8 mouse cellular contexts compared by ENCODE assay signal in the genomic region with DNA sequence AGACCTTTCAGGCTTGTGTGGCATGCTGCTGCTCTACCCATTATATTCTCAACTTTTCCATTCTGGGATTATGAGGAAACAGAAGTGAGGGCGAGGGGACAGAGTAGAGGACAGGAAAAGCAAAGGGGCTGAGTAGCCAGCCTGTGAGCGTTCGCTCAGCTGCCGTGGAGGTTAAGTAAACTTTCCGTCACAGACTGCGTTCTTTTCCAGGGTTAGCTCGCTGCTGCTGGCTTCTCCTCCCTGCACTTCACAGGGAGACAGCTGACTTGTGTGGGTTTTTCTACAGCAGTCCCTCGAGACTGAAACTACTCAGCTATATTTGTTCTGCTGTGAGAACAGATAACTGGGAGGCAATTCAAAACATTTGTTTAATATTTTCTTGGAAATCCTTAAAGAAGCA. TPM values are rescaled to one million over a fixed set of nuclear protein-coding genes. Genes with fewer than 3 reads are reported as not detected.
A peak's percentile ranks its signal among the peaks of the same experiment; 100 is the strongest.
DNase-seq lines count a peak whose midpoint lies in the region; ATAC-seq and TF ChIP-seq lines count a peak whose summit lies in the region.

No protein-coding gene starts in this region.

- H3K4me3 ChIP-seq in embryonic facial prominence, embryonic 13.5 days = no peak overlapping the region
- no peak overlapping the region for H3K4me3 ChIP-seq in hindbrain, embryonic 16.5 days (ENCODE audit: low read length)
- H3K4me3 ChIP-seq in midbrain, postnatal 0 days (ENCODE audit: low read depth, low read length) = no peak overlapping the region
- no peak overlapping the region for H3K4me3 ChIP-seq in forebrain, embryonic 11.5 days (ENCODE audit: low read depth, low read length)

- 0 out of 2 replicates have a peak, but pooled peaks cover 4% of the 10 kb centered on the region for H3K36me3 ChIP-seq in embryonic facial prominence, embryonic 13.5 days
- H3K36me3 ChIP-seq in hindbrain, embryonic 16.5 days (ENCODE audit: control insufficient read depth, insufficient read depth, low read length) = no peaks in the 10 kb centered on the region
- no peaks in the 10 kb centered on the region for H3K36me3 ChIP-seq in midbrain, postnatal 0 days (ENCODE audit: insufficient read depth, low read length)
- H3K36me3 ChIP-seq in forebrain, embryonic 11.5 days (ENCODE audit: control insufficient read depth, insufficient read depth, low read length) = no peaks in the 10 kb centered on the region

- H3K27me3 ChIP-seq in embryonic facial prominence, embryonic 13.5 days = no peaks in the 10 kb centered on the region
- H3K27me3 ChIP-seq in hindbrain, embryonic 16.5 days (replicated peaks; ENCODE audit: control insufficient read depth, insufficient read depth, low read length) = no peaks in the 10 kb centered on the region
- no peaks in the 10 kb centered on the region for H3K27me3 ChIP-seq in midbrain, postnatal 0 days (ENCODE audit: insufficient read depth, low read length)
- H3K27me3 ChIP-seq in forebrain, embryonic 11.5 days (ENCODE audit: control insufficient read depth, insufficient read depth, low read length) = no peaks in the 10 kb centered on the region

- H3K4me1 ChIP-seq in embryonic facial prominence, embryonic 13.5 days = peaks cover 19% of the 10 kb centered on the region
- H3K4me1 ChIP-seq in hindbrain, embryonic 16.5 days (ENCODE audit: control insufficient read depth, insufficient read depth, low read depth, low read length) = peaks cover 12% of the 10 kb centered on the region
- no peaks in the 10 kb centered on the region for H3K4me1 ChIP-seq in midbrain, postnatal 0 days (ENCODE audit: insufficient read depth, low read length)
- H3K4me1 ChIP-seq in forebrain, embryonic 11.5 days (replicated peaks; ENCODE audit: control insufficient read depth, insufficient read depth, low read length) = peaks cover 8% of the 10 kb centered on the region

- no peak overlapping the region for H3K27ac ChIP-seq in embryonic facial prominence, embryonic 13.5 days
- H3K27ac ChIP-seq in hindbrain, embryonic 16.5 days (ENCODE audit: low read depth, low read length) = 0 out of 2 replicates have a peak overlapping the region, but pooled peaks have one; percentile 12
- no peak overlapping the region for H3K27ac ChIP-seq in midbrain, postnatal 0 days (ENCODE audit: low read depth, low read length)
- H3K27ac ChIP-seq in forebrain, embryonic 11.5 days (ENCODE audit: low read depth, low read length) = no peak overlapping the region; the same call in 1 of the 2 replicates

- 17% methylated on average over 8 of the region's 8 CpGs for WGBS in embryonic facial prominence, embryonic 13.5 days
- 35% methylated on average over 8 of the region's 8 CpGs for WGBS in hindbrain, embryonic 16.5 days
- 41% methylated on average over 8 of the region's 8 CpGs for WGBS in midbrain, postnatal 0 days
- 54% methylated on average over 8 of the region's 8 CpGs for WGBS in forebrain, embryonic 11.5 days

- intact Hi-C loops in left cerebral cortex, postnatal 36 days (cut with DNase I) = loop anchor here (10.0 kb wide), 1 partner anchor 49 kb away; no protein-coding TSS in a partner anchor

- H3K9me3 ChIP-seq in embryonic facial prominence, embryonic 13.5 days = no peaks in the 10 kb centered on the region
- no peaks in the 10 kb centered on the region for H3K9me3 ChIP-seq in hindbrain, embryonic 16.5 days (ENCODE audit: control insufficient read depth, low read length)
- no peaks in the 10 kb centered on the region for H3K9me3 ChIP-seq in midbrain, postnatal 0 days (ENCODE audit: low read length)
- no peaks in the 10 kb centered on the region for H3K9me3 ChIP-seq in forebrain, embryonic 11.5 days (ENCODE audit: control insufficient read depth, low read length)

- peak overlapping the region; percentile 27 for H3K4me2 ChIP-seq in embryonic facial prominence, embryonic 13.5 days
- no peak overlapping the region for H3K4me2 ChIP-seq in hindbrain, embryonic 16.5 days (ENCODE audit: low read length)
- H3K4me2 ChIP-seq in midbrain, postnatal 0 days (ENCODE audit: low read depth, low read length, poor library complexity, severe bottlenecking) = peak overlapping the region; percentile 20; the same call in 1 of the 2 replicates
- H3K4me2 ChIP-seq in forebrain, embryonic 11.5 days (ENCODE audit: low read depth, low read length, severe bottlenecking) = no peak overlapping the region

- TF ChIP-seq CTCF in midbrain, postnatal 0 days (IDR thresholded peaks at IDR 0.05) = no peak

- peak; percentile 96 for ATAC-seq in frontal cortex, adult (ENCODE audit: low TSS enrichment)
- no peak for ATAC-seq in embryonic facial prominence, embryonic 13.5 days (ENCODE audit: insufficient number of reproducible peaks, insufficient read depth, low FRiP score, low TSS enrichment, low read depth)
- ATAC-seq in hindbrain, embryonic 16.5 days = peak; percentile 27; the same call in 1 of the 2 replicates
- ATAC-seq in midbrain, postnatal 0 days (ENCODE audit: low FRiP score) = no peak
- no peak for ATAC-seq in forebrain, embryonic 11.5 days (replicated peaks; ENCODE audit: low FRiP score)

- DNase-seq in frontal cortex, postnatal 14 days (ENCODE audit: low spot score in 2 of 2) = no peak
- peak; percentile 42 to 46 for DNase-seq in left cerebral cortex, postnatal 36 days (ENCODE audit: low spot score in 2 of 2)
- peak; percentile 25 for DNase-seq in midbrain, postnatal 0 days (ENCODE audit: low spot score)
- DNase-seq in forebrain, embryonic 11.5 days (ENCODE audit: low spot score) = no peak
- no peak for DNase-seq in cerebellum, adult 18-20 months

- no peak overlapping the region for H3K9ac ChIP-seq in embryonic facial prominence, embryonic 13.5 days
- H3K9ac ChIP-seq in hindbrain, embryonic 16.5 days (ENCODE audit: low read depth, low read length) = no peak overlapping the region
- H3K9ac ChIP-seq in midbrain, postnatal 0 days (replicated peaks; ENCODE audit: low read length, poor library complexity, severe bottlenecking) = no peak overlapping the region
- no peak overlapping the region for H3K9ac ChIP-seq in forebrain, embryonic 11.5 days (ENCODE audit: low read length)

RNA-seq across cellular contexts. Expression of a gene that starts 34.5 kb away (rescaled TPM):
- polyA plus RNA-seq in embryonic facial prominence, embryonic 13.5 days (2015; fragmentation: Nextera tagmentation; extraction: Ambion mirVana) = 21.2 and 26.6 TPM in 2 replicates
- 16.6 and 16.9 TPM in 2 replicates for polyA plus RNA-seq in hindbrain, embryonic 16.5 days (2015; fragmentation: Nextera tagmentation; extraction: Ambion mirVana)
- 10 to 100 TPM; 17.7 to 20.8 TPM for total RNA-seq in left cerebral cortex, postnatal 36 days (2021)
- total RNA-seq in midbrain, postnatal 0 days (2014; rRNA removed) = 5.4 and 13.9 TPM in 2 replicates
- polyA plus RNA-seq in midbrain, postnatal 0 days (2015; fragmentation: Nextera tagmentation; extraction: Ambion mirVana) = 13.2 and 14.9 TPM in 2 replicates
- polyA plus RNA-seq in forebrain, embryonic 11.5 days (2014; fragmentation: Nextera tagmentation; extraction: Ambion mirVana) = 28.2 and 29.6 TPM in 2 replicates

Comparison
In these comparisons a context has a peak if more than half of its experiments do, and no peak if none do; other contexts are left out.
1. ATAC-seq: peak in frontal cortex, adult (single experiment) and hindbrain, embryonic 16.5 days (single experiment); none in embryonic facial prominence, embryonic 13.5 days (single experiment), midbrain, postnatal 0 days (single experiment) and forebrain, embryonic 11.5 days (single experiment).
2. DNase-seq: peak in left cerebral cortex, postnatal 36 days (2 of 2) and midbrain, postnatal 0 days (single experiment); none in frontal cortex, postnatal 14 days (0 of 2), forebrain, embryonic 11.5 days (single experiment) and cerebellum, adult 18-20 months (0 of 2).
3. H3K4me2 ChIP-seq: peak in embryonic facial prominence, embryonic 13.5 days (single experiment) and midbrain, postnatal 0 days (single experiment); none in hindbrain, embryonic 16.5 days (single experiment) and forebrain, embryonic 11.5 days (single experiment).